ENCODE assay signal across 15 mouse cellular contexts in genomic region chr1:61145572-61145971, GRCm38 (mm10).
A peak's percentile ranks its signal among the peaks of the same experiment; 100 is the strongest.
DNase-seq lines count a peak whose midpoint lies in the region; ATAC-seq and TF ChIP-seq lines count a peak whose summit lies in the region.
"Had no signal": no experiment of that assay in that cellular context is flagged by ENCODE, and none has a peak within 500 bp of the region (broad histone marks: within the 10 kb centered on the region; RNA-seq: fewer than 3 reads in every experiment).

No protein-coding gene starts in this region.

- H3K9ac ChIP-seq in forebrain, embryonic 12.5 days = no peak overlapping the region
- H3K9ac ChIP-seq in forebrain, postnatal 0 days = no peak overlapping the region
- no peak overlapping the region for H3K9ac ChIP-seq in hindbrain, embryonic 11.5 days (ENCODE audit: low read depth, low read length)
- H3K9ac ChIP-seq: liver, embryonic 13.5 days had no signal

- peak; percentile 58 for ATAC-seq in forebrain, embryonic 12.5 days (ENCODE audit: low FRiP score)
- ATAC-seq in forebrain, postnatal 0 days = no peak
- 0 out of 2 replicates have a peak, but pooled peaks have one; percentile 56 for ATAC-seq in hindbrain, embryonic 11.5 days (ENCODE audit: low FRiP score)

- H3K27me3 ChIP-seq in forebrain, embryonic 12.5 days = peaks cover 10% of the 10 kb centered on the region
- H3K27me3 ChIP-seq in forebrain, postnatal 0 days (ENCODE audit: insufficient read depth, low read length) = no peaks in the 10 kb centered on the region
- H3K27me3 ChIP-seq in hindbrain, embryonic 11.5 days (ENCODE audit: control insufficient read depth, insufficient read depth, low read length) = no peaks in the 10 kb centered on the region
- H3K27me3 ChIP-seq in limb, embryonic 10.5 days (ENCODE audit: low read depth, poor library complexity, severe bottlenecking) = no peaks in the 10 kb centered on the region
- H3K27me3 ChIP-seq: heart, embryonic 12.5 days; liver, embryonic 13.5 days had no signal

- H3K4me2 ChIP-seq in forebrain, embryonic 12.5 days = 0 out of 2 replicates have a peak overlapping the region, but pooled peaks have one; percentile 2
- no peak overlapping the region for H3K4me2 ChIP-seq in forebrain, postnatal 0 days (ENCODE audit: low read depth)
- H3K4me2 ChIP-seq in hindbrain, embryonic 11.5 days (replicated peaks; ENCODE audit: low read depth, low read length) = no peak overlapping the region
- H3K4me2 ChIP-seq: heart, embryonic 12.5 days; liver, embryonic 13.5 days had no signal

- no peaks in the 10 kb centered on the region for H3K36me3 ChIP-seq in forebrain, embryonic 12.5 days (replicated peaks)
- H3K36me3 ChIP-seq in forebrain, postnatal 0 days (ENCODE audit: insufficient read depth) = no peaks in the 10 kb centered on the region
- no peaks in the 10 kb centered on the region for H3K36me3 ChIP-seq in hindbrain, embryonic 11.5 days (ENCODE audit: control insufficient read depth, insufficient read depth, low read length)
- H3K36me3 ChIP-seq in limb, embryonic 10.5 days = no peaks in the 10 kb centered on the region
- H3K36me3 ChIP-seq: heart, embryonic 12.5 days; liver, embryonic 13.5 days had no signal

- H3K9me3 ChIP-seq in forebrain, embryonic 12.5 days = no peaks in the 10 kb centered on the region
- no peaks in the 10 kb centered on the region for H3K9me3 ChIP-seq in forebrain, postnatal 0 days (ENCODE audit: low read length)
- no peaks in the 10 kb centered on the region for H3K9me3 ChIP-seq in hindbrain, embryonic 11.5 days (ENCODE audit: control insufficient read depth, low read length)
- H3K9me3 ChIP-seq in limb, embryonic 10.5 days (replicated peaks) = no peaks in the 10 kb centered on the region
- H3K9me3 ChIP-seq: heart, embryonic 12.5 days; liver, embryonic 13.5 days had no signal

- WGBS in forebrain, embryonic 12.5 days = 42% methylated on average over 7 of the region's 7 CpGs
- WGBS in forebrain, postnatal 0 days = 31% methylated on average over 7 of the region's 7 CpGs
- 39% methylated on average over 7 of the region's 7 CpGs for WGBS in hindbrain, embryonic 11.5 days
- 28% methylated on average over 7 of the region's 7 CpGs for WGBS in limb, embryonic 10.5 days

- peaks cover 57% of the 10 kb centered on the region for H3K4me1 ChIP-seq in forebrain, embryonic 12.5 days
- peaks cover 10% of the 10 kb centered on the region; the same call in 1 of the 2 replicates for H3K4me1 ChIP-seq in forebrain, postnatal 0 days (ENCODE audit: insufficient read depth)
- H3K4me1 ChIP-seq in hindbrain, embryonic 11.5 days (replicated peaks; ENCODE audit: control insufficient read depth, insufficient read depth, low read length) = peaks cover 17% of the 10 kb centered on the region
- peaks cover 68% of the 10 kb centered on the region for H3K4me1 ChIP-seq in limb, embryonic 10.5 days

- no peak for TF ChIP-seq CTCF in forebrain, postnatal 0 days (IDR thresholded peaks at IDR 0.05; ENCODE audit: low read depth)

- H3K4me3 ChIP-seq in forebrain, embryonic 12.5 days (replicated peaks) = no peak overlapping the region
- no peak overlapping the region for H3K4me3 ChIP-seq in forebrain, postnatal 0 days (ENCODE audit: low read depth, low read length)
- H3K4me3 ChIP-seq in hindbrain, embryonic 11.5 days (ENCODE audit: low read depth, low read length) = no peak overlapping the region
- H3K4me3 ChIP-seq in limb, embryonic 10.5 days = no peak overlapping the region
- H3K4me3 ChIP-seq: heart, embryonic 12.5 days; layer of hippocampus, adult 2 months; liver, embryonic 13.5 days had no signal

- H3K27ac ChIP-seq in forebrain, embryonic 12.5 days = peak overlapping the region; percentile 53; the same call in 1 of the 2 replicates
- H3K27ac ChIP-seq in forebrain, postnatal 0 days (ENCODE audit: low read depth, low read length) = no peak overlapping the region
- H3K27ac ChIP-seq in hindbrain, embryonic 11.5 days (ENCODE audit: low read depth, low read length) = no peak overlapping the region
- peak overlapping the region; percentile 72; the same call in 1 of the 2 replicates for H3K27ac ChIP-seq in limb, embryonic 10.5 days
- H3K27ac ChIP-seq: layer of hippocampus, adult 2 months; liver, embryonic 13.5 days had no signal

- no peak for DNase-seq in forebrain, postnatal 0 days
- DNase-seq in embryo, embryonic 10.5 days (ENCODE audit: low spot score) = peak; percentile 64
- DNase-seq in hindbrain, embryonic 11.5 days (ENCODE audit: low spot score) = no peak
- no peak for DNase-seq in limb, embryonic 10.5 days (ENCODE audit: low spot score)
- no peak for DNase-seq in right cerebral cortex, postnatal 4 days
- DNase-seq in frontal cortex, postnatal 10 days (ENCODE audit: low spot score in 2 of 2) = no peak
- no peak for DNase-seq in layer of hippocampus, adult 9-10 months (ENCODE audit: low spot score)
- DNase-seq: cerebellum, adult 2 months; gastrocnemius, postnatal 25 days; liver, embryonic 13.5 days; lung, postnatal 10 days; right cerebral cortex, adult 18-20 months had no signal

Comparison
In these comparisons a context has a peak if more than half of its experiments do, and no peak if none do; other contexts are left out.
1. H3K27ac ChIP-seq: peak in forebrain, embryonic 12.5 days (single experiment) and limb, embryonic 10.5 days (single experiment); none in forebrain, postnatal 0 days (single experiment) and hindbrain, embryonic 11.5 days (single experiment).